Mouse (Mus musculus): ENCODE results near the gene Gm4491.

GRCm38 (mm10) chr14:57107916-57108315 is 7.8 kb downstream of the Gm4491 start:
- TF ChIP-seq CTCF (IDR thresholded peaks at IDR 0.05; ENCODE audit: low read depth) (no peak), EP300 (IDR thresholded peaks at IDR 0.05; ENCODE audit: low read depth) (no peak)

Data from liver, postnatal 0 days (tissue).